Mouse (Mus musculus): ENCODE data around the gene Kpna2.
A peak's percentile ranks its signal among the peaks of the same experiment; 100 is the strongest.
"Not testable (repeated sequence)": the region's sequence is repeated elsewhere in the genome, so short reads cannot be mapped to it uniquely, and the experiment has no call there.

Gene Kpna2

DNA sequence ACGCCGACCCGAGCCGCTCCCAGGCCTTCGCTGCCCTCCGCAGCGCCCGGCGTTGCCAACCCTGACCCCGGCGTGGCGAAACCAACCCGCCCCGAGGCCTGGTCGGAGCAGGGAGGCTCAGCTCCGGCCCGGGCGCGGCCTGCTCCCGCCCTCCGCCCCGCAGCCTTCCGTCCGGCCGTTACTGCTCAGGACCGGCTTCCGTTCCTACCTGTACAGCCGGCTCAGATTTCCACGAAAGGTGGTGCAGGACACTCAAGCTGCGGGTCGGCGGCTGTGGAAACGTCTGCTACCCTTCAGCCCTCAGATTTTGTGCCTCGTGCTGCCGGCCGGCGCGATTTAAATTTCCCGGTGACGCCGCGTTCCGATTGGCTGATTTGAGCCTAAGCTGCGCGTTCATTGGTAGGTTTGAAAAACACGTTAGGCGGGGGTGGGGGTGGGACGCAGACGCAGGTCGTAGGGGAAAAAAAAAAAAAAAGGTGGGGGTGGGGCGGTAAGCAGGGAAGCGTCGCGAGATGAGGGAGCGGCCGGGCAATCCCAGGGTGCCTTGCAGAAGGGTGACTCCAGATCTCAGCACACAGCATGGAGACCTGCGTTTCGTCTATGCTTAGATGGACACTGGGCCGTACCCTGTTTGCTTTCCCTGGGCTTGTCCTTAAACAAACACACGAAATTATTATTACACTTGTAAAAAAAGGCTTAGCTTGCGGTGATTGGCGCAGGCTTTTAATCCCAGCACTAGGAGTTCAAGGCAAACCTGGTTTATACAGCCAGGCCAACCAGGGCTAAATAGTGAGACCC is at the start of gene Kpna2:
Gene Kpna2, minus strand, starts transcription at position 391 of the 798 bp plus-strand sequence.
- peak; percentile 93 for DNase-seq

DNA sequence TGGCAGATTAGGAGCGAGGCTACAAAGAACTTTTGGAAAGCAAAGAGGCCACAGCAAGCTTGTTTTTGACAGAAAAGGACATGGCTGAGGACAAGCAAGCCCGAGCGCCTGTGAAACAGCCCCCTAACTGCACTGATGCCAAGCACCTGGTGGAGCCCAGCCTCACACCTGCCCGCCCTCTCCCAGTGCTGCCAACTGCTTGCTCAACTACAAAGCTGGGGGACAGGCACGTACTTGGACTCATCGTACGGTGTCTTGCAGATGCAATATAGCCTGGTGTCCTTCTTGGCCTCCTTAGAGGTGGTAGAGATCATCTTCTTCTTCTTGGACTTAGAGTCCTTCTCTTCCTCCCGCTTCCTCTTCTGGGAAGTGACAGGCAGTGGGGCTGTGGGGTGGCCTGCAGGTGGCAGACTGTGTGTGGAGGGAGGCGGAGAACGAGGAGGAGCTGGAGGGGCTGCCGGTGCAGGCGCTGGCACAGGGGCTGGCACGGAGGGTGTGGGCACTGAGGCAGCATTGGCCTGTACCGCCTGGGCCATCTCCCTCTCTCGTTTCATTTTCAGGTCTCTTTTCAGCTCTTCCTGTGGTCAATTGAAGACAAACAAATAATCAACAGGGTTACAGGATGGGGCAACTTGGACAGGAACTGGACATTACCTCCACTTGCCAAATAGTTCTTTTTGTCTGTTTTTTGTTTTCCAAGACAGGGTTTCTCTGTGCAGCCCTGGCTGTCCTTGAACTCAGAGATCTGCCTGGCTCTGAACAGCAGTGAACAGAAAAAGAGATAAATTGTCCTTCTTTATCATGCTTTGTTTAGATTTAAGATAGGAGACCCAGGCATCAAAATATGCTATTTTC is 47.7 kb upstream of the Kpna2 start:
- DNase-seq: no peak

DNA sequence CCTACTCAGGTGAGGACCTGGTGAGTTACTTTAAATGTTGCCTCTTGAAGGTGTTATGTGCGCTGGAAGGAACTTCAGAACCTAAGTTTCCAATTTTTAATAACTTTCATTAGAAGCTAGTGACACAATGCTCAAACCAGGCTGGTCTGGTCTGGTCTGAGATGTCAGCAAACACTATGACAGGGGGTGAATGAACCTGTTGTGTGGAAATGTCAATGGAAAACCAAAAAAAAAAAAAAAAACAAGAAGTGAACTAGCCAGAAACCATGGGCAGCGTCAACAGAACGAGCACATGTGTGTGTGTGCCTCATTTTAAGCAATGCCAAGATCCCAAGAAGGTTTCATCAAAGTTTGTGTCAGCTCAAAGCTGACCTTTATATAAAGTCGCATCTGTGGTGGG is 46.2 kb upstream of the Kpna2 start:
- DNase-seq: no peak

DNA sequence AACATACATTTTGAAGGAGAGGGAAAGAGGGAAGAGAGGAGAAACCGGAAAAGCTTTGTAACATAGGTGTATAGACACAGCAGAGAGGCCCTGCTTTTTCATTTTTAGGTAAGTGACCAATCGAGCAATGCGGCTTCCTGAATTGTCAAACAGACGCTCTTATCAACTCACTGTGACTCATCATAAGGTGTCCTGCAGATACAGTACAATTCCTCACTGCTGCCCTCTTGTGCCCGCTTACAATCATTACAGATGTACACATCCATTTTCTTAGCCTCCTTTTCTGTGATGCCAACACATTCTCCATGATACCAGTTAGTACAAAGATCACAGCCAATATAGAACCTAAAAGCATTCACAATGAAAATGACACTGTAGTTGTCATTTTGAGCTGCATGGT is 45.0 kb upstream of the Kpna2 start:
- DNase-seq: peak; percentile 56 to 71

DNA sequence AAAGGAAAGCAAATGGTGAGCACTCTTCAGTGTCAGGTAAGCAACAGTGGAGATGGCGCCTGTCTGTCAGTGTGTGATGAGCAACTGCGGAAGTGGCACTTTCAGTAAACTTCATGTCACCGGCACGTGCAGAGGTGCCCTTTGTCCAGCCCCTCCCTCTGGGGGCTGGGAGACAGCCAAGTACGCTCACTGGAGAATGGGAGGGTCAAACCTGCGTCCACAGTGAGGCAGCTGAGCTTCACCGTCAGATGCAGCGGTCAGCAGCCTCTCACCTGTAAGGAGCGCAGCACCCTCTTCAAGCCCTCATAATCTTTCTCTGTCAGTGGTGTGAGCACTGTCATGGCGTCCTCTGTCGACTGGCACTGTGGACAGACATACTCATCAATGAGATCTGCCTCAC is 44.0 kb upstream of the Kpna2 start:
- DNase-seq: no peak

DNA sequence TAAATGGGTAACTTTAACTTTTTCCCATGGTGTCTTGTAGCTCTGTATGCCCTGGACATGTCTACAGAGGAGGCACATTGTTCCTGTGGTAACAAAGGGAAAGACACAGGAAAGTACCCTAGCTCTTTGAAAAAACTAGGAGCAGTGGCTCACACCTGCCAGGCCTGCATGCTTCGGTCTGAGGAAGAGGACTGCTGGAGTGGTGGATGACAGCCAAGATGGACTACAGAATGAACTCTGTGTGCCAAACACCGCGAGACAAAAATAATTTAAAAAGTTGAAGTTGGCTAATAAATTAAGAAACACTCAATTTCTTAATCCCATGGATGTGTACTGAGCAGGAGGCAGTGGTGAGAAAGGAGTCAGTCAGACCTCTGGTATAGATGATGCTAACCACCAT is 42.1 kb upstream of the Kpna2 start:
- DNase-seq: no peak

DNA sequence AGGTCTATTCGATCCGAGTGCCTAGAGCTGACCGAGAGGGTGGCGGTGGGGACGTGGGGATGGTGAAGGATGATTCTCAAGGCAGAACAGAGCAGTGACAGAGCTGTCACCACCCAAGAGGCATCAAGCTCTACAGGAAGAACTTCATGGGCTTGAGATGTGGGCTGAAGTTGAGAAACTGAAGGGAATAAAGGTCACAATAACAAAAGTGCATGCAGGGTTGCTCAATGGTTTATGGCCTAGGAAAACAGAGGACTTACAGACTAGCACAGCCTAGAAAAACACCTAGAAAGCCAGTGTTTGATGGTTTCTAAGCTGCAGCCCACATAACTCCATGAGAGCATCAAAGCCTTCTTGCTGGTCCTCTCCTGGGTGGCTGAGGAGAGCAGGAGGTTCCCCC is 40.1 kb upstream of the Kpna2 start:
- DNase-seq: no peak

DNA sequence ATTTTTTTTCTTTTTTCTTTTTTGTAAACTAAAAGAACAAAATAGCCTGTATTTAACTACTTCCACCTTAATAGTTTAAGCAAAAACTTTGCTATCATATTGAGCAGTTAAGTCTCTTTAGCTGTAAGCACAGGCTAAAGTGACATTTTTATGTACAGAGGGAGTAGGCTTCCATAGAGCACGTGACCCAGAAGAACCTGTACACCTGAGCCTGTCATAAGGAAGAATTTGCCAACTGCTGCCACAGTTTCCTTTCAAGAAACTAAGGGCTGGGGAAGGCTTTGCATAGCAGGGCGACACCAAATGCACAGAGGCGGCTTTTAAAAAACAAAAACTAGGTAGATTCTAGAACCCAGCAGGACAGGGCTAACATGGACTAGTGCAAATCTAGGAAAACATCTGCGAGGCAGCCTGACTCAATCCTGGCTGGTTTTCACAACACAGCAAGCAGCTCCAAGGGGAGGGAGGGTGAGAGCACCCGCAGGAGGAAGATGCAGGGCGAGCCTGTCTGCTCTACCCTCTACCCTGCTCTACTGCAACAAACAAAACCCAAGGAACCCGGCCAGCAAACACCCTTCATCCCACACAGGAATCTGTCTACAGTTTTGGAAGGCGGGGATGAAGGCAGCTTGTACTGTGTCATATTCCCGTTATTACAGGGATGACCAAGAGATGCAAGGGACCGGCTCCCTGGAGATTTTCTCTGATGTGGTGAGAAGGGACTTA is 34.9 kb upstream of the Kpna2 start:
- no peak for DNase-seq

DNA sequence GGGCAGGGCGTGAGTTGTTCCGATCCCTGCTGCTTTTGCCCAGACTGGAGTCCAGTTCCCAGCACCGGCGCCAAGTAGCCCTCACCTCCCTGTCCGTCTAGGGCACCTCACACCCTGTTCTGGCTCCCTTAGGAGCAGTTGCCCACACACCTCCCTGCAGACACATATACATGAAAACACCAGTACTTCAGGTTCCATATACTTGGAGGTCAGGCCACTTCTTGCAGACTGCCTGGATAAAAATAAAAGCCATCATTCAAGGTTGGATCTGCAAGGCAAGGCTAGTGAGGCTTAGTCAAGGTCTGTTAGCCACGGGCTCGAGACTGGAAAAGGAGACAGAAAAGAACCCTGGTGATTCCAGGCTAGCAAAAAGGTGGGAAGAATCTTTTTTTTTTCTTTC is 32.3 kb upstream of the Kpna2 start:
- no peak for DNase-seq

DNA sequence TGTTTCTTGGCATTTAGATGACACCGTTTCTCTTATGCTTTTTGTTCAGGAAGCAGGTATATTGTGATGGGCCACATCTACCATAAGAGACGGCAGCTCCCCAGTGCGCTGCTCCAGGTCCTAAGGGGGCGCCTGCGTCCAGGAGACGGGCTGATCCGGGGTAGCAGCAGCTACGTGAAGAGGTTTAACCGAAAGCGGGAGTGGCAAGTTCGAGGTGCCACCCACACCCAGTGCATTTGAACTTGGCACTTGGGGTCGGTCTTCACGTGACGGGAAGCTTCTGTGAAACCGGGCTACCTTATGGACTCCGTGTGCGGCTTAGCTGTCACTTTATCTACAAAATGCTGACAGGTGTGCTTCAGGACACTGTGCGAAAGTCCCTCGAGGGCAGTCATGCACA is 30.2 kb upstream of the Kpna2 start:
- no peak for DNase-seq

DNA sequence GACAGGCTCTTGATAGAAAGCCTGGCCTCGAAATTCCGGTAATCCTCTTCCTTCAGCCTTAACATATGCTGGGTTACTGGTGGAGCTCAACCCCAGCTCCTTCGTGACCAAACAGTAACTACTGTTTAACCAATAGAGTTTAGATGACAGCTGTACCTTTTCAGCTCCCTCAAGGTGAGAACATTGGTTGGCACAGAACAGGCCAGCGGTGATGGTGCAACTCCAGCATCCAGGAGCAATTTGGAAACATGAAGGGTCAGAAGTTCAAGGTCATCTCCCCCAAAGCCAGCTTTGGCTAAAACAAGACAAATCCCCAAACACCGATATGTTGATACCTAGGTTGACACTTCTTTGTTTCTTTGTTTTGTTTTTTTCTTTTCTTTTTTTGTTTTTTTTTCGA is 29.4 kb upstream of the Kpna2 start:
- DNase-seq: no peak

DNA sequence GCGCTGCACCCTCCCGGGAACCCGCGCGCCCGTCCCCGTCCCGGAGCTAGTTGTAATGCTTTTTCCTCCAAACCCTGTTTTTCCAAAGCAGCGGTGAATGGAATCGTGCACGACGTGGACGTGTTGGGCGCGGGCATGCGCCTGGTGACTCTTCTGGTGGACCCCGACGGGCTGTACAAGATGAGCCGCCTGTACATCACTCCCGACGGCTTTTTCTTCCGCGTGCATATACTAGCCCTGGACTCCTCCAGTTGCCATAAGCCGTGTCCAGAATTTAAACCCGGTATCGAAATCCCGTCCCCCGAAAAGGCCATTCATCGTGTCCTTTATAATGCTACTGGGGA is 28.9 kb upstream of the Kpna2 start:
- DNase-seq: no peak

DNA sequence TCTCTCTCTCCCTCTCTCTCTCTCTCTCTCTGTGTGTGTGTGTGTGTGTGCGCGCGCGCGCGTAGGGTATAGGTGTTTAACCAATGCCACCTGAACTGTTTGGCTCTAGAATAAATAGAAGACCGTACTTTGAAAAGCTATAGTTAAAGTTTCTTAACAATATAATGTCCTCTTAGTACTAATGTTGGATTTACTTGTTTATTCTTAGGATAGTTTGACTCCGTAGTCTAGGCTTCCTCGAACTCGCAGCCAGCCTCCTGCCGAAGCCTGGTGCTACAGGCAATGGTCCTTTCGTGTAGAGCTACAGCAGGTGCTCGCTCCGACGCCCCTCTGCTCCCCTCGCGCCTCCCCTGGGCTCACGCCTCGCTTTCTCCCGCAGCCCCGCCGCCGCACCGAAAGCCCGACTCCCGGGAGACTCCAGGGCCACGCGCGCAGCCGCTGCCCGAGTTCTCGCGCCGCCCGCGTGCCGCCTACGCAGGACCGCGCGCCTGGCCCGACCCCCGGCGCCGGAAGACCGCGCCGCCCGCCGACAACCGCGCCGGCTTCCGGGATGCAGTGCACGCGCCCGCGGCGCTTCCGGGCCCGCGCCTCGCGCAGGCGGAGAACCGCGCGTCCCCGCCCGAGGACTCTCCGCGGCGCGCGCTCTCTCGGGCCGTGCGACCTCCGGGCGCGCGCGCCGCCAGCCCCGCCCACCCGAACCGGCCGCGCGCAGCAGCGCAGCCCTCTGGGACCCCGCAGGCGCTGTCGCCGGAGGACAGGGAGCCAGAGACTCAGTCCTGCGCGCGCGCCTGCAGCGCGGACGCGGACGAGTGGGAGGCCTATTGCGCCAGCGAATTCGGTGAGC is 28.3 kb upstream of the Kpna2 start:
- DNase-seq: peak; percentile 85 to 89

DNA sequence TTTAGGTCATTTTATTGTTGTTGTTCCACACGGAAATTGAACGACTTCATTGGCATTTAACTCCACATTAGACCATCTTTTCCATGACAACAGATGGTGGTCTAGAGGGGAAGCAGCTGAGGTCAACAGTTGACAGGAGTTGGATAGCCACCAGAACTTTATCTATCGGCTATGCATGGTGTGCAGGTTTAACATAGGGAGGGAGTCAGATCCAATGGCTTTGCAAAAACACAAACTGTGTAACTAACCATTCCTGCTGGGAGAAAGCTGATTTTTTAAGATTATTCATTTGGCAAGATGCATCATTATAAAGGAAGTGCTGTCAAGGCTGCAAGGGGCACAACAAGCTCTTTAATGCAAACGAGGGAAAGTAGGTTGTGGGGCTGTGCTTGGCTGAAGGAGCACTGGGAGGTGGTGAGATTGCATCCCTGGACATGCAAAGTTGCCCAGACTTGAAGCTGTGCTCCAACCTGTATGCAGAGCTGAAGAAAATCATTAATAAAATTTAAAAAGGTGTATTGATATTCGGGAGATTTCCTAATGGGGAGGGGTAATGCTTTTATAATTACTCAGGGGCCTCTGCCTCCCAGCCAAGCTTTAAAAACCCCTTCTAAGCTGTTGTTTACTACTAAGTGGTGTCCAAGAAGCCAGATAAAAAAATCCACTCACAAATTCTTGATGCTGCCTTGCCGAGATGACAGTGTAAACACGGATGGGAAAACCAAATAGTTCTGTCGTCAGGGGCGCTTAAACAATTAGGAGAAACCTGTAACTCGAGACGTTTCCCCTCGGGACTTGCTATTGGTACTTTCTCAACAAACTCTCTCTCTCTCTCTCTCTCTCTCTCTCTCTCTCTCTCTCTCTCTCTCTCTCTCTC is 27.5 kb upstream of the Kpna2 start:
- peak in 1 of 2 experiments; percentile 42 for DNase-seq

DNA sequence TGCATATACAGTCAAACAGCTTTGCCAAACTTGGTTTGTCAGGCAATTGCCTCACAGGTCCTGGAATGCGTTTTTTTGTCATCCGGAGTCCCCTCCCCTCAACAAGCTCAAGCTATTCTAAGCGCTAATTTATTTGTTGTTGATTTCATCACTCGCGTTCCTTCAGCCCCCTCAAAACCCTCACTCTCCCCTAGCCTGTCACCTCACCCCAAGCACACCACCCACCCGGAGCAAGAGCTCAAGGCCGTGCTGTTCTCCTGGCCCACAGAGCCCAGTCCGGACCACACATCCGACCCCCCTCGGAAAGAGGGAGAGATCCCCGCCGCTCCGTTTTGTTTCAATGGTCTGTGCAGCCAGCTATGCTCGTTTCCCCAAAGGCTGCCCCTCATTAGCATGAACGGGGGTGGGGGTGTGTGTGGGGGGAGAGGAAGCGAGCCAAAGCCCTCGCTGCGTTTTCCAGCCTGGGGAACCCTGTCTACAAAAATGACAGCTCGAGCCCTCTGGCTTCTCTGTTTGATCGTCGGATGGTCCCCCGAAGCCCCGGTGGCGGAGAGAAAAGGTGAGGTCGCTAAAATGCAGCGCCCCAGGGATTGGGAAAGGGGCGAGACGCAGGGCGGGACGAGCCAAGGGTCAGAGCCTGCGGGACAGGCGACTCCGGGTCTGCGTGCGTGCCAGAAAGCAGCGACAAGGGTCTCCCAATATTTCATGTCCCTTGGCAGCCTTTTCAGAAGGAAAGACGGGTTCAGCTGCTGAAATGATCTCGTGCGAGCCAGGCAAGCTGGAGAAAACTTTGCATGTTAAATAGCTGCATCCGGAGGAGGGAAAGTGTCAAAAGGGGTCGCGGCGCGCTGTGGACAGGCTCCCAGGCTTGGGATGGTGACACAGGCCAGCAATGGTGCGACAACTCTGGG is 26.3 kb upstream of the Kpna2 start, which contains the start of gene 1810010H24Rik:
Gene 1810010H24Rik, plus strand, starts transcription at position 271 of the 911 bp plus-strand sequence.
- DNase-seq: peak; percentile 43 to 65

DNA sequence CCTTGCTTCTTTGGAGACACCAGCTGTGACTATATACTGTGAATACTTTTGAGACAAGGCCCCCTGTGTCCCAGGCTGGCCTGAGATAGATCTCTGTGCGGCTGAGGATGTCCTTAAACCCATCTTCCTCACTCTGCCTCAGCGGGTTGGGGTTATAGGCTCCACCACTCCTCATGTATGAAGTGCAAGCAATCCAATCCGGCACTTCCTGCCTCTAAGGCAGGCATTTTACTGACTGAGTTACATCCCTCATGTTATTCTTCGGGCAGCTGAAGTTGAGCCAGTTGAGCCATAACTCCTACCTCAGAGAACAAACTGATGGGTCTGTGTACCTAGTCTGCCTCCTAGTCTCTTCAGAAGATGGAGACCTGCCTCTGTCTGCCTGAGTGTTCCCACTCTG is 25.1 kb upstream of the Kpna2 start:
- no peak for DNase-seq

DNA sequence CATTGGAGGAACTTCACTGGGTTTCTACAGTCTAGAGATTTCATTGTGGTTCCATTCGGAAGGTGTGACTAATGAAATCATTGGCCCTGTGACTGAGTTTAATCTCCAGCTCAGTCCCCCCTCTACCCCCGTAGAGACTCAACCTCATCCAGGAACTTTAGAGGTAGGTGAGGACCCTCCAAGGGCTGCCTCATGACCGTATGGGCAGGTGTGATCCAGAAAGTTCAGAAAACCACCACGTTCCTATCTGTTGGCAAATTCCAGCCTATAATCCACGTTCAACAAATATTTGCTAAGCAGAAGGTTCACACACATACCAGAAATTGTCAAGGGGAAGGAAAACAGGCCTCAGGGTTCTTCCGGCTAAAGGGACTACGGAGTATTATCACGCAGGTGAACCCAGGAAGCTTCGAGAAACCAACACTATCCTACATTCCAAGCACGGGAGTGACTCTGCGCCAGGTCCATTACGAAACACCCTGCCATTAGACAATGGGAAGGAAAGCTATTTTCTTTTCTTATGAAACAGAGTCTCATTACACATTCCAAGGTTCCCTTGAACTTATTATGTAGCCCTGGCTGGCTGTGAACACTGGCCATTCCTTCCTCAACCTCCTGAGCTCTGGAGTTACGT is 22.8 kb upstream of the Kpna2 start:
- peak; percentile 77 to 87 for DNase-seq

DNA sequence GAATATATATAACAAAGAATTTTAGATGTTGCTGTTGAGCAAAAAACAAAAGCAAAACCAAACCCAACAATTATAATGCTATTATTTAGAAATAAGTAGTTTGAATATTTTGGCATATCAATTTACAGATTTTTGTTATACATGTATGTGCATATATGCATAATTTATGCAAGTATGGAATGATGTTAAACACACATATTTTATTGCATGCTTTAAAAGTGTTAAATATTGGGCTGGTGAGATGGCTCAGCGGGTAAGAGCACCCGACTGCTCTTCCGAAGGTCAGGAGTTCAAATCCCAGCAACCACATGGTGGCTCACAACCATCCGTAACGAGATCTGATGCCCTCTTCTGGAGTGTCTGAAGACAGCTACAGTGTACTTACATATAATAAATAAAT is 20.4 kb upstream of the Kpna2 start:
- not testable (repeated sequence) for DNase-seq

DNA sequence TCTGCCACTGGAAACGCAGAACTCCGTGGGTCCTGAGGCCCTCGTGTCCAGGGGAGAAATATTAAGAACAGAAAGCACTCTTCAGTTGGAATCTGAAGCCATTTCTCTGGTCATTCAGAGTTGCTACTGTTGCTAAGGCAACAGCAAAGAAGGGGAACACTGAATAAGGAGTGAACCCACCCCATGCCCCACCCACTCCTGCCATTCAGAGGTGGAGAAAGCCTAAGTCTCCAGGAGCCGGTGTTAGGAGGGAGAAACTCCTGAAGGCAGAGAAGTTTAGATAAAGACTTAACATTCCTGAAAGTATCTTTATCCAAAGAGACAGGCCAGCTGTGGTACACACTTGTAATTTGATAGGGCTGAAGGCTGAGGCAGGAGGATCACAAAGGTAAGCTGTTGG is 20.0 kb upstream of the Kpna2 start:
- no peak for DNase-seq

DNA sequence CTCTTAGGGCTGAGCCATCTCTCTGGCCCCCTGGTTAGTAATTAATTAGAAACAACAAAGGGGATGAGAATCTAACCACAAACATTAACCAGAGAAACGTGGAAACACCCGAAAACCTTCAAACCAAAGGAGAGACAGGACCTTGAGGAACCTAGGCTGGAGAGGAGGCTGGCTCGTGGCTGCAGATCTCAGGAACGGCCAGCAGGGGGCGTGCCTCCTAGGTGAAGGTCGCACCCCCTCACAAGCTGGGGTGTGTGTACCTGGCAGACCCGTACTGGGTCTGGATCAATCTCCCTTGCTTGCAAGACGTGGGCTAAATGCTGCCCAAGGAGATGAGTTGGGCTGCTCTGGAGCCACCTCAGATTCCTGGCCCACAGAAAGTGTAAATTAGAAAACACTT is 19.3 kb upstream of the Kpna2 start:
- no peak for DNase-seq
